Mouse (Mus musculus) fibroblast of lung, adult 2 months (primary cell): ENCODE measurements at regions not wholly inside any gene's neighbourhood (a gene's known extent, or its start where the extent isn't known, plus 50 kb on each side); places are given as distances from the start of the nearest gene placed in this dataset.

Experiments used
- DNase-seq: peaks from one replicate; pipeline ENCODE4 v3.0.0-alpha.2; 2011; ENCODE audit warnings: low read depth

- peak; percentile 21 for DNase-seq
Measured at GRCm38 (mm10) chrX:107477066-107477465, 73.9 kb upstream of the Itm2a start.

- DNase-seq: no peak
Measured at GRCm38 (mm10) chrX:107469242-107469641, 66.1 kb upstream of the Itm2a start.
